Mouse (Mus musculus): ENCODE results near the gene Pbx1.

The Pbx1 gene

GRCm38 (mm10) chr1:168167781-168168180 lies 264.3 kb downstream of the Pbx1 start:
- DNase-seq (ENCODE audit: low spot score): no peak

DNA sequence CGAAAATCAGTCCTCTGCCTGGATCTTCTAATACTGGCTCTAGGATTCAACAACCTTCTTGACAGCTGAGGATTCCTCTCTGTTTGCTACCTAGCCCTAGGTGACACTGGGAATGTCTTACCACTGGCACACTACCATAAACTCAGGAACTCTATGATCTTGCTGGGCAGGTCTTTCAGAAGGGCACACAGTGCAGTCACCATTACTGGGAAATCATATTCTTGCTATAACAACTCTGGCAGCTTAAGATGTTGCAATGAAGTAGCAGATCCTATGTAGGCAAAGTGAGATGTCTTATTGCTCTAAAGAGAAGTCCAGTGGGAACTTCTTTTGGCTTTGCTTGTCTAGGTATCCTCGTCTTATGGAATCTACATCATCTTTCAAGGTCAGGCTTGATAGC lies 265.2 kb downstream of the Pbx1 start:
- no peak for DNase-seq (ENCODE audit: low spot score)

- DNase-seq (ENCODE audit: low spot score): no peak
Measured at GRCm38 (mm10) chr1:168164945-168165344, 267.1 kb downstream of the Pbx1 start.

- no peak for DNase-seq (ENCODE audit: low spot score)
Measured at GRCm38 (mm10) chr1:168163521-168164233, 268.4 kb downstream of the Pbx1 start.

- DNase-seq (ENCODE audit: low spot score): no peak
Measured at GRCm38 (mm10) chr1:168139138-168139682, 292.9 kb downstream of the Pbx1 start.

- DNase-seq (ENCODE audit: low spot score): no peak
Measured at GRCm38 (mm10) chr1:168138669-168139068, 293.4 kb downstream of the Pbx1 start.

DNA sequence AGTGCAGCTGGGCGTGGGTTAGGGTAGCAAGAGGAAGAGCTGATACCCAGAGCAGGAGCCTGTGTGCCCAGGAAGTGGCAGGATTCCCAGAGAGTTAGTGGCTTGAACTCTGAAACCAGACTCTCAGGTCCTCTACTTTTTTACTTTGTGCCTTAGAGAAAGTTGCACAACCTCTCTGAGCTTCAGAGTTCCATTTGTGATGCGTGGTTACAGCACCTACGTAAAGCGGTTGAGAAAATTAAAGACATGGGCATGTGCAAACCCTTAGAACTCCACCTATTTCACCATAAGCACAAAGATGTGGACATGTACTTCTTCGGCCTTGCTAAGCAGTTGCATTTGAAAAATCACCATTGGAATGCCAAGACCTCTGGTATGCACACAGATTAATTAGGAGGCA lies 294.2 kb downstream of the Pbx1 start:
- DNase-seq (ENCODE audit: low spot score): no peak

GRCm38 (mm10) chr1:168135545-168135944 lies 296.5 kb downstream of the Pbx1 start:
- no peak for DNase-seq (ENCODE audit: low spot score)

- DNase-seq (ENCODE audit: low spot score): no peak
Measured at GRCm38 (mm10) chr1:168133696-168134095, 298.4 kb downstream of the Pbx1 start.

GRCm38 (mm10) chr1:168128004-168128403 lies 304.1 kb downstream of the Pbx1 start:
- DNase-seq (ENCODE audit: low spot score): no peak

DNA sequence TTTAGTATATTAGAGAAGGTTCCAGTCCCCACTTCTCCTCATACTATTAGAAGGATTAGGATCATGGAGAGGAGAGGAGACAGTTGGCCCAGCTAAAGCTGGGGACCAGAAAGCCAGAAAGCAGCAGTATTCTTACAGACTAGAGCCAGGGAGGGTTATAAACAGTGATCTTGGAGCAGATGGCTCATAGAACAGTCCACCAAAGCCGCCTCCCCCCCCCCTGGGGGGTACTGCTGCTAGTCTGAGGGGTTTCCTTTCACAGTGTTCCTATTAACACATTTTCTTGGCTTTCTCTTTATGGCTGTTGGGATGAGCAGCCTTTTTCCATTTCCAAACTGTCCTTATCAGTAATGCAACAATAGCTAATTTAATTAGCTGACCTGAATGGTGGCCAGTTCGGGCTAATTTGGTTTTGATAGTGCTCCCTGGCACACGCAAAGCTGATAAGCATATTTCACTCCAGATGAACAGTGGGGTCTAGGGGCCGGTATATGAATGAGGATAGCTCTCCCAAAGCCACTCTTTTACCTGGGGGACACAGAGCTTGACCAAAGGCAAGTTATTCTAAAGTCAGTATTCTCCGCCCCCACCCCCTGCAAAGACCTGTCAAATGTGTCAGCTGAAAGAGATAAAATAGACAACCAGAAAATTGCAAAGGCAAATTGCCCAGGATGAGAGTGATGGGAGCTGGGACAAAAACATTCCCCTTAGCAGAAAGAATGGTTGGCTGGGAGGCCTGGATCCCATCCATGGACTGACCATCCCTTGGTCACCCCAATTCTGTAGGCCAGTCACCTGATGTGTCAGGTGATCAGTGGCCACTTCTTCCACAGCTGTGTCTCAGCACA lies 307.2 kb downstream of the Pbx1 start:
- DNase-seq (ENCODE audit: low spot score): no peak

DNA sequence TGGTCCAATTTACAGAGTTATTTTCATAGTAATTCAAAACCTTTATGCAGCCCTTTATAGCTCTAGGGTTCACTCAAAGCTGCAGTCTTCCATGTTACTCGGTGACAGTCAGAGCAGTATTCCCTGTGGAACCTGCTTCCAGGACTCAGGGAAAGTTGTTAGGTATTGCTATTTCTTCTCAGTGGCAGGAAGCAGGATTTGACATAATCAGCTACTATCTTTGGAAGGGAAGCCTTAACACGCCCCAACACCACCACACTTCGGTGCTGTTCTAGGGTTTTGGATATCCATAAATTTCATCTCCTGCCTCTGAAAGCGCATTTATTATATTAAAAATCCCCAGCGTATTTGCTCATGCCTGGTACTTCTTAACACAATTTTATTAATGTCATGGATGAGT lies 314.0 kb downstream of the Pbx1 start:
- no peak for DNase-seq (ENCODE audit: low spot score)

- DNase-seq (ENCODE audit: low spot score): no peak
Measured at GRCm38 (mm10) chr1:168117367-168117766, 314.7 kb downstream of the Pbx1 start.

- no peak for DNase-seq (ENCODE audit: low spot score)
Measured at GRCm38 (mm10) chr1:168109797-168110196, 322.3 kb downstream of the Pbx1 start.

DNA sequence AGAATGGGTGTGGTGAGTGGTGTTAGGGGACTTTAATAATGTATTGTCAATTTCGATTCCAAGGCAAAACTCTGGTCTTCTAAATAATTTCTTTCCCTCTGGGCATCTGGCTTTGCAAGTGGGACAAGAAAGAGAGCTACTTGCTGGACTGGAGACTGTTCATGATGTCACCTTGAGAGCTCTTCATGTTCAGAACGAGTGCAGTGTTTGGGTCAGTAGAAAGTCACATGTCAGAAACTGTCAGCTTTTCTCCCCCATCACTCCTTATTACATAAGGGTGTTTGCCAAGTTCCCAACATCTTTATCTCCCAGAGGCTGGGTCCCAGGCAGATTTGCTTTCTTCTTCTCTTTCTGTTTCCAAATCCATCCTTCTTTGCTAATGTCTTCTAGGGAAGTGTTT lies 328.2 kb downstream of the Pbx1 start:
- no peak for DNase-seq (ENCODE audit: low spot score)

DNA sequence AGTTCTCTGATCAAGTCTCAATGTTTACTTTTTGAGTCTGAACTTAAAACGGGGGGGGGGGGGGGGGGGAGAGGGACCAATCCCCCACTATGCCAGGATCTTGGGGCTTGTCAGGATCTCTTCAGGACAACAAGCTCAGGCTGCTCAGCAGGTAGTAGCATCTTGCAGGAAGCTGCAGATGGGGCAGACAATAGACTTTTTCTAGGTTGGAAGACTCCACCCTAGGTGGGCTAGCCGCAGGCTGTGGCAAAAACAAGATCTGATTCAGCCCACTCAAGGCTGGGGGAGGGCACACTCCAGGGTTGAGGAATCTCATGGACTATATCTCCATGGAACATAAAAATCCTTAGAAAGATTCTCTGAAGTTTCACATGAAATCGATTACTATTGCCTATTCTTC lies 330.6 kb downstream of the Pbx1 start:
- DNase-seq (ENCODE audit: low spot score): no peak

GRCm38 (mm10) chr1:168098806-168099205 lies 333.3 kb downstream of the Pbx1 start:
- no peak for DNase-seq (ENCODE audit: low spot score)

- no peak for DNase-seq (ENCODE audit: low spot score)
Measured at GRCm38 (mm10) chr1:168094671-168095070, 337.4 kb downstream of the Pbx1 start.

DNA sequence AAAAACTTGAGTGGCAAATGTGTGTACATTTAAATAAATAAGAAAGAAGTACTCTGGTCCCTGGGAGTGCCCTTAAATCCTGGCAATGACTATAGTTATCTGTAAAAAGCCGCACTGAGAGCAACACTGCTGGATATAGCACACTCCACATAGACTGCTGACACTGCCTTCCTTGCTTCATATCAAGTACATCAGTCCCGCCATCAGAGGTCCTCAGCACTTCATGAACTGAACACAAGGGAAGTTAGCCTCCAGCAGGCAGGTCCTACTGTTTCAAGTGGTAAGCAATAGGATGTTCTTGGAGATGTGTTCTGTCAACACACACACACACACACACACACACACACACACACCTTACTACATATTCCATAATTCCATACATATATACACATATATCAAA lies 339.0 kb downstream of the Pbx1 start:
- DNase-seq (ENCODE audit: low spot score): no peak

- no peak for DNase-seq (ENCODE audit: low spot score)
Measured at GRCm38 (mm10) chr1:168091627-168092026, 340.4 kb downstream of the Pbx1 start.

- no peak for DNase-seq (ENCODE audit: low spot score)
Measured at GRCm38 (mm10) chr1:168088680-168089079, 343.4 kb downstream of the Pbx1 start.

GRCm38 (mm10) chr1:168079394-168079767 lies 352.7 kb downstream of the Pbx1 start:
- no peak for DNase-seq (ENCODE audit: low spot score)

DNA sequence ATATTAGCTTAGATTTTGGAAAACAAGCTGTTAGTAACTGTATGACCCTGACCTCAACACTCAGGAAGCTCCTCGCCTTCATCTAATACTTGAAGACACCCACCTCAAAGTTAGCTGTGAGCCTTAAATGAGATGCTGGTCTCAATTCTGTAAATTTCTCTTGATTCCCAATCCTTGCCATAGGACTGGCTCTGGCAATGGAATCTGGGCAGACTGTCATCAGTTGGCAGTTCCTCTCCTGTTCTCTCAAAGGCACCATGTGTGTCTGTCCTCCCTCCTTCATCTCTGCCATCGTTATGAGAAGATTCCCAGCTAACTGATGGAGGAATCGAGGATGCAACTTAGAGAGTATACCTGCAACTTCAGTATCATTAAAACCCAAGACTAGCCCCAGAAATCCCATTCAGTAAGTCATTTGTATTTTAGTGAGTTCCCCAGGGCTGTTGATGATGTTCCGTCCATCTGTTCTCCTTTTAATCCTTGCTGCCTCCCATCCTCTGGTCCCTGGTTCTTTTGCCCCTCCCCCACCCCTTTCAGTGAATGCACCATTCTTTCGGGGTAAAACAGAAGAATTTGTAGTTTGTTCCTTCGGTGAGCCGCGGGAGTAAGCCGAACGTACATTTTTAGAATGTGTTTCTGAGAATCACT lies 353.2 kb downstream of the Pbx1 start:
- DNase-seq (ENCODE audit: low spot score): no peak
